15 mouse cellular contexts compared by ENCODE assay signal in the genomic region with DNA sequence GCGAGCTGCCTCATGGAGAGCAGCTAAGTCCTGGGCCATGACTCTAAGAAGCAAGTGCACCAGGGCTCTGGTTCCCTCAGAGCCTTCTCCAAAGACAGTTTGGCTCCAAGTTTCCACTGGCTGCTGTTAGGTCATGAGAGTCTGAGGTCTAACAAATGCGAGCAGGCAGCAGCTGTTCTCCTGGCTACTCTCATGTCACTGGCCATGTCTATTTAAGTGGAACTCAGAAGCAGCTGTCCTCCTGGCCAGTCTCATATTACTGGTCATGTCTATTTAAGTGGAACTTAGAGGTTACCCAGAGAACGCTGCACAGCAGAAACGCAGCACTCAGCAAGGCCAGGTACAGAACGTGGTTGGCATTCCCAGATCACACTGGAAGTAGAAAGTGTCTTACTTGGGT. TPM values are rescaled to one million over a fixed set of nuclear protein-coding genes. Genes with fewer than 3 reads are reported as not detected.
DNase-seq lines count a peak whose midpoint lies in the region; ATAC-seq and TF ChIP-seq lines count a peak whose summit lies in the region.
"Had no signal": no experiment of that assay in that cellular context is flagged by ENCODE, and none has a peak within 500 bp of the region (broad histone marks: within the 10 kb centered on the region; RNA-seq: fewer than 3 reads in every experiment).

No protein-coding gene starts in this region.

- no peak for TF ChIP-seq CTCF in gastrocnemius, adult 2 months (IDR thresholded peaks at IDR 0.05)

- no peaks in the 10 kb centered on the region for H3K27me3 ChIP-seq in kidney, embryonic 15.5 days
- H3K27me3 ChIP-seq: CH12.LX; embryonic facial prominence, embryonic 12.5 days; hindbrain, embryonic 13.5 days; liver, embryonic 12.5 days had no signal

- H3K9ac ChIP-seq in kidney, embryonic 15.5 days, result no peak overlapping the region
- H3K9ac ChIP-seq: embryonic facial prominence, embryonic 12.5 days; hindbrain, embryonic 13.5 days; liver, embryonic 12.5 days had no signal

- H3K4me1 ChIP-seq in kidney, embryonic 15.5 days, result peaks cover 21% of the 10 kb centered on the region

- 33% methylated on average over 5 of the region's 5 CpGs for WGBS in kidney, embryonic 15.5 days

- H3K9me3 ChIP-seq in kidney, embryonic 15.5 days (replicated peaks), result no peaks in the 10 kb centered on the region
- H3K9me3 ChIP-seq: embryonic facial prominence, embryonic 12.5 days; hindbrain, embryonic 13.5 days; liver, embryonic 12.5 days had no signal

- no peak overlapping the region for H3K4me2 ChIP-seq in kidney, embryonic 15.5 days
- H3K4me2 ChIP-seq: embryonic facial prominence, embryonic 12.5 days; hindbrain, embryonic 13.5 days; liver, embryonic 12.5 days had no signal

- no peak for DNase-seq in kidney, adult 11 months
- DNase-seq in gastrocnemius, adult 2 months, result peak; percentile 87
- peak; percentile 77 for DNase-seq in heart, adult 8-10 months (ENCODE audit: low spot score)
- DNase-seq in heart, postnatal 4 days, result peak; percentile 57
- DNase-seq in B cell, adult 2 months, result no peak
- DNase-seq in right cerebral cortex, postnatal 36 days (ENCODE audit: low spot score in 2 of 2), result no peak
- DNase-seq in spleen, postnatal 14 days (ENCODE audit: low spot score in 2 of 2), result no peak
- DNase-seq: cerebellum, adult 18-20 months; thymus, postnatal 4 days had no signal

- intact Hi-C loops in gastrocnemius, adult 2 months (cut with DNase I), result loop anchor here (2.0 kb wide), 1 partner anchor 34 kb away; no protein-coding TSS in a partner anchor

- H3K4me3 ChIP-seq in kidney, embryonic 15.5 days (replicated peaks), result no peak overlapping the region
- H3K4me3 ChIP-seq in gastrocnemius, adult 2 months, result no peak overlapping the region; the same call in 1 of the 2 replicates
- H3K4me3 ChIP-seq: embryonic facial prominence, embryonic 12.5 days; hindbrain, embryonic 13.5 days; liver, embryonic 12.5 days had no signal

- H3K27ac ChIP-seq in kidney, embryonic 15.5 days, result no peak overlapping the region
- H3K27ac ChIP-seq in gastrocnemius, adult 2 months, result peak overlapping the region; percentile 89
- H3K27ac ChIP-seq: embryonic facial prominence, embryonic 12.5 days; hindbrain, embryonic 13.5 days; liver, embryonic 12.5 days had no signal

- no peaks in the 10 kb centered on the region for H3K36me3 ChIP-seq in kidney, embryonic 15.5 days
- H3K36me3 ChIP-seq: embryonic facial prominence, embryonic 12.5 days; hindbrain, embryonic 13.5 days; liver, embryonic 12.5 days had no signal

- ATAC-seq in kidney, embryonic 15.5 days (replicated peaks; ENCODE audit: low FRiP score), result peak; percentile 67
- ATAC-seq: forebrain, embryonic 16.5 days; liver, embryonic 12.5 days had no signal

RNA-seq across cellular contexts. Expression of a gene that starts 36.1 kb away (rescaled TPM):
- polyA plus RNA-seq in kidney, embryonic 15.5 days (2015; fragmentation: Nextera tagmentation; extraction: Ambion mirVana), result 642 and 672 TPM in 2 replicates
- 100 to 1,000 TPM; 301 to 553 TPM for total RNA-seq in gastrocnemius, adult 2 months (2021)
- 1,000 to 10,000 TPM in 3 of 4 experiments, 100 to 1,000 TPM in 1; 878 to 1,206 (median 1,167) TPM for total RNA-seq in heart, adult 8-10 months (2022)
- total RNA-seq in heart, postnatal 4 days (2021), result 100 to 1,000 TPM; 733 to 785 TPM

RNA-seq across cellular contexts. Expression of a gene that starts 36.4 kb away (rescaled TPM):
- 5.5 and 6.0 TPM in 2 replicates for polyA plus RNA-seq in kidney, embryonic 15.5 days (2015; fragmentation: Nextera tagmentation; extraction: Ambion mirVana)
- 1,000 to 10,000 TPM; 1,223 to 1,379 TPM for total RNA-seq in gastrocnemius, adult 2 months (2021)
- 1,000 to 10,000 TPM; 1,005 to 1,153 (median 1,086) TPM for total RNA-seq in heart, adult 8-10 months (2022)
- 100 to 1,000 TPM; 944 to 986 TPM for total RNA-seq in heart, postnatal 4 days (2021)

Comparison
In these comparisons a context has a peak if more than half of its experiments do, and no peak if none do; other contexts are left out.
1. DNase-seq: peak in gastrocnemius, adult 2 months (single experiment), heart, adult 8-10 months (single experiment) and heart, postnatal 4 days (single experiment); none in kidney, adult 11 months (single experiment), B cell, adult 2 months (0 of 2), right cerebral cortex, postnatal 36 days (0 of 2) and spleen, postnatal 14 days (0 of 2).